Mouse (Mus musculus): ENCODE measurements around the gene Wdr91.

DNA sequence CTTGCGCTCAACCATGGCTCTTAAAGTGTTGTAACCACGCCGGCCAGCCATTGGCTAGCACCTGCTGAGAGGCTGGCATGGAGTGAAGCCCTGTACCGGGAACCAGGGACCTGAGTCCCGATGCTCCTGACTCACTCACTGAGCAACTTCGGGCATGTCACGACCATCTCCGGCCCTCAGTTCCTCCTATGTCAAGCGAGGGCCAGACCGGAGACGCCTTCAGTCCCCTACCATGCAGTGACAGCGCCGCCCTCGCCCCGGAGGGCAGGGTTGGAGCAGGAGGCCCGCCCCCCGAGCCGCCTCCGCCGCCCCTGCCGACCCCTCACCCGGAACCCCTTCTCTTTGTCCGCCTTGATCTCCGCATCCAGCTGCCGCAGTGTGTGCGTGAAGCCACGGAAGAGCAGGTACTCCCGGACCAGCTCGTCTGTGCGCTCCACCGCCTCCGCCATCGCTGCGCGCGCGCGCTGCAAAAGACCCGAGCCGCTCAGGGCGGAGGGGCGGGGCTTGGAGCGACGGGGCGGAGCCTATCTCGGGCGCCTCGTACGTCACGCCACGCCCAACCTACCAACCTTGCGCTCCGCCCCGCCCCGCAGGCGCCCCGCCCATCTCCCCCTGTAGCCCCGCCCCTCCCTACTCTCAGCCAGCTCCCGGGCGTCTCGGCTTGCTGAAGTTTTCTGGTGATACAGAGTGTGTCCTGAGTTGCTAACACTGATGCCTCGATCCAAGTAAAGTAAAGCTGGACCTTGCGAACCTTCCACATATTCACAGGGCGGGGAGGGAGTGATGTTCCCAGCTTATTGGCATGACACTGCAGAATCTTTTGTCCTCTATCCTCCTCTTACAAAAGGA lies at the start of gene Wdr91:
- no peak for TF ChIP-seq POLR2A (IDR thresholded peaks at IDR 0.05; ENCODE audit: low read depth, low read length)
- no peak for TF ChIP-seq CTCF (IDR thresholded peaks at IDR 0.05; ENCODE audit: extremely low read depth, insufficient read length, insufficient replicate concordance, low read depth, low read length)
